Mouse (Mus musculus) embryonic fibroblast, embryonic 13.5 days (primary cell): Measurements from ENCODE around the gene Elf2.

ENCODE experiments used
- CTCF ChIP-seq: IDR thresholded peaks from 2 replicates; pipeline ENCODE4 v1.5.1; 2011; ENCODE audit warnings: mild to moderate bottlenecking, control low read depth, low read length, moderate library complexity, borderline replicate concordance; ENCODE audit not compliant: insufficient read depth
- POLR2A ChIP-seq: IDR thresholded peaks from 2 replicates; pipeline ENCODE4 v1.6.1; 2011; ENCODE audit warnings: low read depth, mild to moderate bottlenecking, control low read depth, low read length, moderate library complexity

GRCm38 (mm10) chr3:51301583-51301982 lies 38.9 kb downstream of the Elf2 start:
- no peak for TF ChIP-seq CTCF
- TF ChIP-seq POLR2A, result no peak
